In genomic region chr1:191624492-191624891, GRCm38 (mm10) we compare ENCODE assay signal across 28 mouse cellular contexts. TPM values are rescaled to one million over a fixed set of nuclear protein-coding genes. Genes with fewer than 3 reads are reported as not detected.
DNase-seq lines count a peak whose midpoint lies in the region; ATAC-seq and TF ChIP-seq lines count a peak whose summit lies in the region.
"Had no signal": no experiment of that assay in that cellular context is flagged by ENCODE, and none has a peak within 500 bp of the region (broad histone marks: within the 10 kb centered on the region; RNA-seq: fewer than 3 reads in every experiment).

No protein-coding gene starts in this region.

- no peak overlapping the region for H3K9ac ChIP-seq in heart, embryonic 11.5 days (ENCODE audit: low read depth, low read length)
- H3K9ac ChIP-seq in kidney, postnatal 0 days (ENCODE audit: low read depth, low read length), result no peak overlapping the region
- H3K9ac ChIP-seq: embryonic facial prominence, embryonic 13.5 days; forebrain, embryonic 12.5 days; heart, embryonic 15.5 days; liver, embryonic 13.5 days; neural tube, embryonic 12.5 days; stomach, embryonic 15.5 days had no signal

- intact Hi-C loops in heart, postnatal 36 days (cut with DNase I), result loop anchor here (5.0 kb wide), 1 partner anchor 93 kb away; the partner anchor contains the start of gene Lpgat1

- no peaks in the 10 kb centered on the region for H3K9me3 ChIP-seq in heart, embryonic 11.5 days (replicated peaks; ENCODE audit: control insufficient read depth, low read length)
- no peaks in the 10 kb centered on the region for H3K9me3 ChIP-seq in kidney, postnatal 0 days (replicated peaks; ENCODE audit: low read length)
- H3K9me3 ChIP-seq: embryonic facial prominence, embryonic 13.5 days; forebrain, embryonic 12.5 days; heart, embryonic 15.5 days; hindbrain, embryonic 10.5 days; liver, embryonic 13.5 days; neural tube, embryonic 12.5 days; stomach, embryonic 15.5 days had no signal

- H3K4me3 ChIP-seq in heart, embryonic 11.5 days (ENCODE audit: low read depth, low read length), result no peak overlapping the region
- no peak overlapping the region for H3K4me3 ChIP-seq in kidney, postnatal 0 days (replicated peaks; ENCODE audit: low read depth, low read length)
- H3K4me3 ChIP-seq: embryonic facial prominence, embryonic 13.5 days; erythroblast, embryonic 14.5 days; forebrain, embryonic 12.5 days; heart, embryonic 15.5 days; hindbrain, embryonic 10.5 days; left cerebral cortex, adult 2 months; liver, embryonic 13.5 days; neural tube, embryonic 12.5 days; stomach, embryonic 15.5 days had no signal

- H3K36me3 ChIP-seq in heart, embryonic 11.5 days (ENCODE audit: control insufficient read depth, insufficient read depth, low read length), result peaks cover 25% of the 10 kb centered on the region
- H3K36me3 ChIP-seq in kidney, postnatal 0 days (ENCODE audit: insufficient read depth, low read length), result peaks cover 26% of the 10 kb centered on the region

- no peak overlapping the region for H3K4me2 ChIP-seq in heart, embryonic 11.5 days
- no peak overlapping the region for H3K4me2 ChIP-seq in kidney, postnatal 0 days (ENCODE audit: low read length)
- H3K4me2 ChIP-seq: embryonic facial prominence, embryonic 13.5 days; forebrain, embryonic 12.5 days; heart, embryonic 15.5 days; liver, embryonic 13.5 days; neural tube, embryonic 12.5 days; stomach, embryonic 15.5 days had no signal

- ATAC-seq in heart, embryonic 11.5 days (replicated peaks; ENCODE audit: insufficient number of reproducible peaks, low FRiP score, low TSS enrichment), result no peak
- ATAC-seq in kidney, postnatal 0 days (replicated peaks; ENCODE audit: low FRiP score, low read depth), result no peak
- ATAC-seq in granulocyte monocyte progenitor cell, adult 5-6 weeks (replicated peaks; ENCODE audit: poor library complexity, severe bottlenecking), result peak; percentile 34; the same call in 1 of the 2 replicates
- ATAC-seq: activated CD4-positive, CD25-positive, alpha-beta regulatory T cell, adult 4 months; hindbrain, embryonic 16.5 days; intestine, embryonic 16.5 days had no signal

- no peaks in the 10 kb centered on the region for H3K27me3 ChIP-seq in heart, embryonic 11.5 days (ENCODE audit: control insufficient read depth, insufficient read depth, low read length)
- H3K27me3 ChIP-seq in kidney, postnatal 0 days (ENCODE audit: insufficient read depth, low read length), result no peaks in the 10 kb centered on the region
- H3K27me3 ChIP-seq: embryonic facial prominence, embryonic 13.5 days; forebrain, embryonic 12.5 days; heart, embryonic 15.5 days; liver, embryonic 13.5 days; neural tube, embryonic 12.5 days; stomach, embryonic 15.5 days had no signal

- no peak for DNase-seq in heart, postnatal 36 days
- peak; percentile 13 for DNase-seq in kidney, postnatal 0 days (ENCODE audit: low spot score)
- no peak for DNase-seq in kidney, adult 9 months
- DNase-seq in thymus, postnatal 14 days, result peak; percentile 25
- no peak for DNase-seq in lung, postnatal 25 days (ENCODE audit: low spot score)
- DNase-seq in ovary, postnatal 14 days (ENCODE audit: low spot score), result no peak
- DNase-seq: adrenal gland, adult 8-10 months; cerebellum, adult 11-12 months; cerebellum, postnatal 10 days; gastrocnemius, postnatal 36 days; kidney, postnatal 36 days; liver, embryonic 13.5 days; lung, adult 2 months; lung, postnatal 14 days; midbrain, embryonic 14.5 days had no signal

- no peak for TF ChIP-seq CTCF in kidney, postnatal 0 days (IDR thresholded peaks at IDR 0.05; ENCODE audit: low read depth)

- 0 out of 2 replicates have a peak overlapping the region, but pooled peaks have one; percentile 47 for H3K27ac ChIP-seq in heart, embryonic 11.5 days (ENCODE audit: low read depth, low read length)
- H3K27ac ChIP-seq in kidney, postnatal 0 days, result no peak overlapping the region
- H3K27ac ChIP-seq: embryonic facial prominence, embryonic 13.5 days; forebrain, embryonic 12.5 days; hindbrain, embryonic 10.5 days; left cerebral cortex, adult 2 months; liver, embryonic 13.5 days; neural tube, embryonic 12.5 days; stomach, embryonic 15.5 days had no signal

- H3K4me1 ChIP-seq in heart, embryonic 11.5 days (ENCODE audit: control insufficient read depth, insufficient read depth, low read length), result peaks cover 28% of the 10 kb centered on the region
- H3K4me1 ChIP-seq in kidney, postnatal 0 days (replicated peaks; ENCODE audit: insufficient read depth, low read length), result no peaks in the 10 kb centered on the region
- H3K4me1 ChIP-seq: embryonic facial prominence, embryonic 13.5 days; neural tube, embryonic 12.5 days; stomach, embryonic 15.5 days had no signal

- WGBS in heart, embryonic 11.5 days (ENCODE audit: insufficient replicate concordance), result 46% methylated on average over 6 of the region's 6 CpGs
- 62% methylated on average over 6 of the region's 6 CpGs for whole genome bisulfite sequencing in kidney, postnatal 0 days

RNA-seq across cellular contexts. Expression of gene Ints7, which starts 49.1 kb away (rescaled TPM):
- polyA plus RNA-seq in heart, embryonic 11.5 days (2014; fragmentation: Nextera tagmentation; extraction: Ambion mirVana), result 38.5 and 40.4 TPM in 2 replicates
- total RNA-seq in heart, postnatal 36 days (2021), result 10 to 100 TPM; 10.4 to 11.4 TPM
- 31.7 and 38.9 TPM in 2 replicates for polyA plus RNA-seq in kidney, postnatal 0 days (2015; fragmentation: Nextera tagmentation; extraction: Ambion mirVana)
- total RNA-seq in granulocyte monocyte progenitor cell, adult 5-6 weeks (2014; fragmentation: Nextera tagmentation), result 64.6 and 78.4 TPM in 2 replicates
- total RNA-seq in granulocyte monocyte progenitor cell, adult 5-6 weeks (2017), result 55.9 and 62.3 TPM in 2 replicates

RNA-seq across cellular contexts. Expression of gene Dtl, which starts 49.1 kb away (rescaled TPM):
- polyA plus RNA-seq in heart, embryonic 11.5 days (2014; fragmentation: Nextera tagmentation; extraction: Ambion mirVana), result 37.0 and 39.9 TPM in 2 replicates
- total RNA-seq in heart, postnatal 36 days (2021), result under 1 TPM; 0.19 to 0.31 TPM
- polyA plus RNA-seq in kidney, postnatal 0 days (2015; fragmentation: Nextera tagmentation; extraction: Ambion mirVana), result 16.9 and 21.9 TPM in 2 replicates
- 90.6 and 123 TPM in 2 replicates for total RNA-seq in granulocyte monocyte progenitor cell, adult 5-6 weeks (2014; fragmentation: Nextera tagmentation)
- total RNA-seq in granulocyte monocyte progenitor cell, adult 5-6 weeks (2017), result 76.1 and 84.1 TPM in 2 replicates

Comparison
In these comparisons a context has a peak if more than half of its experiments do, and no peak if none do; other contexts are left out.
1. DNase-seq: peak in kidney, postnatal 0 days (single experiment) and thymus, postnatal 14 days (single experiment); none in heart, postnatal 36 days (0 of 2), kidney, adult 9 months (single experiment), lung, postnatal 25 days (single experiment) and ovary, postnatal 14 days (single experiment).
2. RNA of gene Ints7, which starts 49.1 kb away (total RNA-seq): 55.9 to 78.4 TPM in granulocyte monocyte progenitor cell, adult 5-6 weeks; 10.4 to 11.4 TPM in heart, postnatal 36 days; every median in the first group is over 4 times any median in the second.
3. RNA of gene Dtl, which starts 49.1 kb away (total RNA-seq): 76.1 to 123 TPM in granulocyte monocyte progenitor cell, adult 5-6 weeks; 0.19 to 0.31 TPM in heart, postnatal 36 days; every median in the first group is over 10 times any median in the second.